Mouse (Mus musculus) T-cell, adult 66 days (primary cell): ENCODE data around the gene P3h1. TPM values are rescaled to one million over a fixed set of nuclear protein-coding genes. Genes with fewer than 3 reads are reported as not detected.

Experiments used
- total RNA-seq, 2 experiments: library from RNA; stranded (reverse); gene quantifications; 3 replicates in 1 of 2; 4 replicates in 1 of 2; pipeline ENCODE4 v1.2.4; 2023

The P3h1 gene
- 1 to 10 TPM; 7.7 to 7.9 TPM for total RNA-seq

GRCm38 (mm10) chr4:119232410-119233255 is at the start of gene P3h1, which contains the start of gene AU022252:
P3h1 (plus strand) TSS chr4:119232915.
AU022252 (minus strand) TSS chr4:119232712.

GRCm38 (mm10) chr4:119189864-119190263 is 42.9 kb upstream of the P3h1 start, which contains the start of gene Ermap:
Ermap (minus strand) TSS chr4:119190011.

GRCm38 (mm10) chr4:119194909-119195581 is 37.7 kb upstream of the P3h1 start, which contains the start of gene Svbp:
Svbp (plus strand) TSS chr4:119195306.

GRCm38 (mm10) chr4:119218169-119218568 is 14.5 kb upstream of the P3h1 start, which contains the start of gene Tmem269:
Tmem269 (minus strand) TSS chr4:119218217.

GRCm38 (mm10) chr4:119255351-119255750 is 22.6 kb downstream of the P3h1 start, which contains the start of gene Cldn19:
Cldn19 (plus strand) TSS chr4:119255414.

GRCm38 (mm10) chr4:119294415-119295133 is 61.9 kb downstream of the P3h1 start, which contains the start of gene Ybx1:
Ybx1 (minus strand) TSS chr4:119294604.

Other genes with a start within 250 kb of the P3h1 start
- 10 to 100 TPM; 27.2 to 46.2 TPM for gene Slc2a1, start 124.2 kb upstream of the P3h1 start, total RNA-seq
- gene Zfp691, start 58.7 kb upstream of the P3h1 start, total RNA-seq: 10 to 100 TPM in 1 of 2 experiments, 1 to 10 TPM in 1; 6.5 to 10.3 TPM
- 1 to 10 TPM; 2.7 to 6.1 TPM for gene Ermap, start 42.9 kb upstream of the P3h1 start, total RNA-seq
- gene Svbp, start 37.6 kb upstream of the P3h1 start, total RNA-seq: 10 to 100 TPM; 18.5 to 26.4 TPM
- under 1 TPM; 0.41 to 0.47 TPM for gene Tmem269, start 14.7 kb upstream of the P3h1 start, total RNA-seq
- 10 to 100 TPM; 12.8 to 15.0 TPM for gene AU022252, start 203 bp upstream of the P3h1 start, total RNA-seq
- gene Cldn19, start 22.5 kb downstream of the P3h1 start, total RNA-seq: not detected
- 100 to 1,000 TPM; 353 to 355 TPM for gene Ybx1, start 61.7 kb downstream of the P3h1 start, total RNA-seq
- gene Ppih, start 87.6 kb downstream of the P3h1 start, total RNA-seq: 10 to 100 TPM; 26.5 to 39.1 TPM
- 1 to 10 TPM; 3.5 to 4.6 TPM for gene Ccdc30, start 182.6 kb downstream of the P3h1 start, total RNA-seq
- gene Ppcs, start 189.5 kb downstream of the P3h1 start, total RNA-seq: 10 to 100 TPM; 11.9 to 14.6 TPM
- not detected for gene Zmynd12, start 189.9 kb downstream of the P3h1 start, total RNA-seq